Mouse (Mus musculus): Measurements from ENCODE around the gene Clgn. TPM values are rescaled to one million over a fixed set of nuclear protein-coding genes. Genes with fewer than 3 reads are reported as not detected.
"Not testable (repeated sequence)": the region's sequence is repeated elsewhere in the genome, so short reads cannot be mapped to it uniquely, and the experiment has no call there.

Gene Clgn
- polyA plus RNA-seq, 1 experiment from 2014 or later, result 0.14 TPM

DNA sequence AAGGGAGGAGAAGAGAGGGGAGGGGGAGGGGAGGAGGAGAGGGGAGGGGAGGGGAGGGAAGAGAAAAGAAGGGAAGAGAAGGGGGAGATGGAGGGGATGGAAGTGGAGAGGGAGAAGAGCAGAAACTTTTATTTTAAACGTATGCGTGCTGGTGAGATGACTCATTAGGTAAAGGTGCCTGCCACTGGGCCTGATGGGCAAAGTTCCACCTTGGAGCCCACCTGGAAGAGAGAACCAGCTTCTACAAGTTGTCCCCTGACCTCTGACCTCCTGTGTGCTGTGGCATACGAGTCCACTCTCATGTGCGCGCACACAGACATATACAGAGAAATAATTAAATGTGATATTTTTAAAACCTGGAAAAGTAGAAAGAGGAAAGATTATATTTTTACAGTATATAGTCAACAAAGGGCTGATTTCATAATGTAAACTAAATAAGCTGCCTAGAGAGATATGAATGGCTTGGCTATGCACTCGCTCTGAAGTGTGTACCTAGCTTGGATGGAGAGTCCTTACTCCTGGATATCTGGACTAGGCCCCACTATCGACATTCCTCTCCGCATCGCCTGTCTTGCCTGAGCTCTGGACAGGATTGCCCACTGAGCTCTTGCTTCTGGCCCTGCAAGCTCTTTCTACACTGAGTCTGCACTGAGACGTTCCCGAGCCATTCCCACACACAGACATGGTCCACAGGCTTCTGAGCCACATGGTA lies 29.3 kb downstream of the Clgn start:
- ATAC-seq (ENCODE audit: low FRiP score, low TSS enrichment), result no peak
- 85% methylated on average over 11 of the region's 11 CpGs for WGBS
- H3K27ac ChIP-seq (ENCODE audit: low read length), result no peak overlapping the region

DNA sequence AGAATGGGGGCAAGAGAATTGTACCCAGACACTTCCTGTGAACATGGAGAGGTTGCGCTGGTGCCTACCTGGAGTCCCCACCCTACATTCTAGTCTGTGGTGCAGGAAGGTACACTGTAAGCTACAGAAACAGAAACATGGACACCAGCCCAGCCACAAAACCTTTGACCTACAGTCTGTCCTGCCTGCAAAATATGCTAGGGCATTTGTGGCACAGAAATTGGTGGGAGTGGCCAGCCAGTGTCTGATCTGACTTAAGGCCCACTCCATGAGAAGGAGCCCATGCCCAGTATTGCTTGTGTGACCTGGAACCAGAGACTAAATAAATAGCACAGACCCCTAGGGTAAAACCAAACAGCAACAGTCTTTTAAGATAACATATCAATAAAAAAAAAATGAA lies 31.7 kb downstream of the Clgn start:
- 93% methylated on average over 1 of the region's 1 CpGs for WGBS
- Histone ChIP-seq H3K4me1 (ENCODE audit: insufficient read depth, low read length) (no peaks in the 10 kb centered on the region), H3K9me3 (ENCODE audit: low read length) (no peaks in the 10 kb centered on the region), H3K4me2 (replicated peaks; ENCODE audit: low read depth, low read length) (no peak overlapping the region), H3K36me3 (ENCODE audit: insufficient read depth, low read length) (no peaks in the 10 kb centered on the region), H3K4me3 (ENCODE audit: low read length) (no peak overlapping the region), H3K27ac (ENCODE audit: low read length) (no peak overlapping the region), H3K9ac (replicated peaks; ENCODE audit: low read length) (no peak overlapping the region), H3K27me3 (ENCODE audit: insufficient read depth, low read length) (no peaks in the 10 kb centered on the region)
- ATAC-seq (ENCODE audit: low FRiP score, low TSS enrichment), result no peak

More for the DNA sequence above, 29.3 kb downstream of the Clgn start:
- H3K27me3 ChIP-seq (ENCODE audit: insufficient read depth, low read length), result no peaks in the 10 kb centered on the region
- no peaks in the 10 kb centered on the region for H3K9me3 ChIP-seq (ENCODE audit: low read length)
- no peaks in the 10 kb centered on the region for H3K36me3 ChIP-seq (ENCODE audit: insufficient read depth, low read length)
- no peak overlapping the region for H3K4me3 ChIP-seq (ENCODE audit: low read length)
- no peak overlapping the region for H3K9ac ChIP-seq (replicated peaks; ENCODE audit: low read length)
- H3K4me1 ChIP-seq (ENCODE audit: insufficient read depth, low read length), result no peaks in the 10 kb centered on the region
- H3K4me2 ChIP-seq (replicated peaks; ENCODE audit: low read depth, low read length), result no peak overlapping the region

DNA sequence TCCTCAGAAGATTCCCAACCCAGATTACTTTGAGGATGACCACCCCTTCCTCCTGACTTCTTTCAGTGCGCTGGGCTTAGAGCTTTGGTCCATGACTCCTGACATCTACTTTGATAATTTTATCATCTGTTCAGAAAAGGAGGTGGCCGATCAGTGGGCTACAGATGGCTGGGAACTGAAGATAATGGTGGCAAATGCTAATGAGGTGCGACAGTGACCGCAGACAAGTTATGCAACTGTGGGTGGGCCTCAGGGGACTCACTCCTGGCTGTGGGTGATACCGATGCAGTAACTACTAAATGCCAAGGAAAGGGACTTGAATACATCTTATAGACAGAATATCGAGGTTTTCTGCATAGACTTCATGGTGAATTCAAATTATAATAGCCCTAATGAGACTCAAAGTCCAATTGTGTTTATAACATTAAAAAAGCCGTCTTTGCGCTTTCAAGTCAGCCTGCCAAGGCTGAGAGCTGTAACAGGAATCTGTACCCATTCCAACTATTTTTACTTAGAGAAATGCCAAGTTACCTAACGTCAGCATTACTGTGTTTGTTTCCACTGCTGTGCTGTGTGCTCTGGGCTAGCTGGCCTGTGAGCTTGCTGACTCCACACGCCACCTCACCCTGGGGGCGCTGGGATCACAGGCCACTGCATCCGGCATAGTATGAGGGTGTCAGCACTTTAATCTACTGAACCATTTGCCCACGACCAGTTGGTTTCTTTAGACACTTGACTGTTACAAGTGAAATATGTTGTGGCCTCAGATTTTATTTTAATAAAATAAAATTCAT lies 33.6 kb downstream of the Clgn start:
- WGBS, result 67% methylated on average over 13 of the region's 13 CpGs
- Histone ChIP-seq H3K4me3 (ENCODE audit: low read length) (no peak overlapping the region), H3K27ac (ENCODE audit: low read length) (no peak overlapping the region), H3K27me3 (ENCODE audit: insufficient read depth, low read length) (no peaks in the 10 kb centered on the region), H3K4me1 (ENCODE audit: insufficient read depth, low read length) (no peaks in the 10 kb centered on the region), H3K9ac (replicated peaks; ENCODE audit: low read length) (no peak overlapping the region), H3K36me3 (ENCODE audit: insufficient read depth, low read length) (no peaks in the 10 kb centered on the region), H3K4me2 (replicated peaks; ENCODE audit: low read depth, low read length) (no peak overlapping the region), H3K9me3 (ENCODE audit: low read length) (no peaks in the 10 kb centered on the region)
- ATAC-seq (ENCODE audit: low FRiP score, low TSS enrichment), result no peak

DNA sequence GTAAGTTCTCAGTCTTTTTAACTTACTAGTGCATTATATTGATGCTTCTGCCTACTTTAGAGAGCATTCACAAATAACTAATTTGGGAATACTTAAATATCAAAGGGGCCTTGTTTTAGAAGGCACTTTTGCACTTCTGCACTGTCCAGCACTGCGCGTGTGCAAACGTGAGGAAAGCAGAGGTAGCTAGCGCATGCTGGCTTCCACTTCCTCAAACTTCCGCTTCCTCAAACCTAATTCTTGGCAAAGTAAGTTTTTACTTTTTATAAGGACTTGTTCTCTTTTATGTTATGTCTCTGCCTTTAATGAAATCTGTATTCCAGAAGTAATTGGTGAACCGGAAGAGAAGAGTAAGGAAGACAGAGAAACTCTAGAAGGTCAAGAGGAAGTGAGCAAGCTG lies 35.5 kb downstream of the Clgn start:
- Histone ChIP-seq H3K27ac (ENCODE audit: low read length) (no peak overlapping the region), H3K27me3 (ENCODE audit: insufficient read depth, low read length) (no peaks in the 10 kb centered on the region), H3K36me3 (ENCODE audit: insufficient read depth, low read length) (no peaks in the 10 kb centered on the region), H3K9me3 (ENCODE audit: low read length) (no peaks in the 10 kb centered on the region), H3K4me2 (replicated peaks; ENCODE audit: low read depth, low read length) (no peak overlapping the region), H3K9ac (replicated peaks; ENCODE audit: low read length) (no peak overlapping the region), H3K4me3 (ENCODE audit: low read length) (no peak overlapping the region), H3K4me1 (ENCODE audit: insufficient read depth, low read length) (no peaks in the 10 kb centered on the region)
- 91% methylated on average over 6 of the region's 6 CpGs for WGBS
- no peak for ATAC-seq (ENCODE audit: low FRiP score, low TSS enrichment)

DNA sequence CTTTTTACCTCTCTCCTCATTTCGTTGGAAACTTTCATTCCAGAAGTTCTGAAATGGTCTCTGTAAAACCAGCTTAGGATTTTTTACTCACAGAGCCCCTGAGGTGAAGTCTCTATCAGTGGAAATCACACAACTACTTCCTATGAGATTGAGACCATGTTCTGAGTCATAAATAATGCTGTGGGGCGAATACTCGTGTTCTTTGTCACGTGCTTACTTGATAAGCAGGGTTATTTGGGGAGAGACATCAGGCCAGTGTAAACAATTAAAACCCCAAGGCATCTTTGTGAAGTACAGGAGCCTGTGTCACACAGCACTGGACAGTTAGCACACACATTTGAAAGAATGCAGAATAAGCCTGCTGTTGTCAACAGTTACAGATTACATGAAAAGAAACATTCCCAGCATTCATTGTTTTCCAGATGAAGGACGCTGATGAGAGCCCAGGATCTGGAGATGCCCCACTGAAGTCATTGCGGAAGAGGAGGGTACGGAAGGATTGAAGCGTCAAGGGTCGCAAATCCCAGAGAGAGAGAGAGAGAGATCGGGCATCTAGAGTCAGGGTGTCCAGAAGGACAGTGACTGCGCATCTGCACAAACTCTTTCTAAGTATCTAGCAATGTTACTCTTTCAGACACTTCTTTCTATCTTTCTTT lies 36.6 kb downstream of the Clgn start:
- Histone ChIP-seq H3K4me1 (ENCODE audit: insufficient read depth, low read length) (no peaks in the 10 kb centered on the region), H3K36me3 (ENCODE audit: insufficient read depth, low read length) (no peaks in the 10 kb centered on the region), H3K9me3 (ENCODE audit: low read length) (no peaks in the 10 kb centered on the region), H3K27ac (ENCODE audit: low read length) (no peak overlapping the region), H3K4me3 (ENCODE audit: low read length) (no peak overlapping the region), H3K9ac (replicated peaks; ENCODE audit: low read length) (no peak overlapping the region), H3K4me2 (replicated peaks; ENCODE audit: low read depth, low read length) (no peak overlapping the region), H3K27me3 (ENCODE audit: insufficient read depth, low read length) (no peaks in the 10 kb centered on the region)
- ATAC-seq (ENCODE audit: low FRiP score, low TSS enrichment), result no peak
- WGBS, result 49% methylated on average over 11 of the region's 11 CpGs

DNA sequence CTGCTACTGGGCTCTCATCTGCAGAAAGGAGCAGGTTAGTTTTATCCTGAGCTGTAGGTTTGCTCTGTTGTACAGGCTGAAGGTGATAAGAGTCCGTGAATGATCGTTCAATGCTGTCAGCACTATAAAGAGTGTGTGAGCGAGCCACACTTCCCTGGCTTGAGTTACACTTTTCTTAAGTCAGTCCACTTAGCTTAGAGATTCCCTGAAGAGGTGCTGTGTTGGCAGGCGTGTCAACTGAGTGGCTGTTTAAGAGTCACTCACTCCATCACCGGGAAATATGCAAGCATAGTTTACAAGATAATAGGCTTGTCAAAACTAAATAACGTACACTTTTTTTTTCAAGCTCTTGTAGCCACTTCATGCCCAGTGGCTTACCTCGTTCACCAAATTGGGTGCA lies 37.3 kb downstream of the Clgn start:
- Histone ChIP-seq H3K9ac (replicated peaks; ENCODE audit: low read length) (no peak overlapping the region), H3K9me3 (ENCODE audit: low read length) (no peaks in the 10 kb centered on the region), H3K4me2 (replicated peaks; ENCODE audit: low read depth, low read length) (no peak overlapping the region), H3K27me3 (ENCODE audit: insufficient read depth, low read length) (no peaks in the 10 kb centered on the region), H3K36me3 (ENCODE audit: insufficient read depth, low read length) (no peaks in the 10 kb centered on the region), H3K4me1 (ENCODE audit: insufficient read depth, low read length) (no peaks in the 10 kb centered on the region), H3K27ac (ENCODE audit: low read length) (no peak overlapping the region), H3K4me3 (ENCODE audit: low read length) (no peak overlapping the region)
- 71% methylated on average over 7 of the region's 7 CpGs for WGBS
- no peak for ATAC-seq (ENCODE audit: low FRiP score, low TSS enrichment)

DNA sequence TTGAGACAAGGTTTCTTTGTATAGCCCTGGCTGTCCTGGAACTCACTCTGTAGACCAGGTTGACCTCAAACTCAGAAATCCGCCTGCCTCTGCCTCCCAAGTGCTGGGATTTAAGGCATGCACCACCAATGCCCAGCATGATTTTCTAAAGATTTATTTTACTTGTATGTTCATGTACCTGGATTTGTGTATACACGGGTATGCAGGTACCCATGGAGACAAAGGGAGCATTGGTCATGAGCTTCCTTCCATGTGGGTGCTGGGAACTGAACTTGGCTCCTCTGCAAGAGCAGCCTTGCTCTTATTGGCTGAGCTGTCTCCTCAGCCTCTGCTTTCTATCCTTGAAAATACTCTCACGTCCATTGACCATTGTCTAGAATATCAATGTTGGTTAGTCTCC lies 39.0 kb downstream of the Clgn start:
- not testable (repeated sequence) for ATAC-seq (ENCODE audit: low FRiP score, low TSS enrichment); H3K27me3 ChIP-seq (ENCODE audit: insufficient read depth, low read length)
- WGBS, result 92% methylated on average over 3 of the region's 3 CpGs

DNA sequence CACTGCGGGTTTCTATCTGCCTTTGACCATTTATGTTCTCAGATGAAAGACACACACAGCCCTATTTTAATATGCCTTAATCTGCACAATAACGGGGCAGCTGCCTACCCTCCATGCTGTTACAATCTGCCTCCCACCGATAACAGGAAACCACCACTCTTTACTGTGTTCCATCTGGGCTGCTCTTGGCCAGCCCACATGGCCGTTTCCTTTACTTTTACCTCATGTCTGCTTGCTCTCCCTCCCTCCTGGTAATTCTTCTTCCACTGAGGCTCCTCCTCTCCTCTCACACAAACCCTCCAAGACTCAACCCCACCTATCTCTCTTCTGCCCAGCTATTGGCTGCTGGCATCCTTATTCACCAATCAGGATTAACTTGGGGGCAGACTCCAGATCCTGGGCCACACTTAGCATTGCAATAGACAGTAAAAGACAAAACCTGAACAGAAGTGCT lies 39.4 kb downstream of the Clgn start:
- Histone ChIP-seq H3K36me3 (ENCODE audit: insufficient read depth, low read length) (peaks cover 6% of the 10 kb centered on the region), H3K9me3 (ENCODE audit: low read length) (no peaks in the 10 kb centered on the region), H3K4me3 (ENCODE audit: low read length) (no peak overlapping the region), H3K27me3 (ENCODE audit: insufficient read depth, low read length) (no peaks in the 10 kb centered on the region), H3K27ac (ENCODE audit: low read length) (no peak overlapping the region), H3K4me2 (replicated peaks; ENCODE audit: low read depth, low read length) (no peak overlapping the region), H3K9ac (replicated peaks; ENCODE audit: low read length) (no peak overlapping the region), H3K4me1 (ENCODE audit: insufficient read depth, low read length) (no peaks in the 10 kb centered on the region)
- 64% methylated on average over 4 of the region's 4 CpGs for WGBS
- ATAC-seq (ENCODE audit: low FRiP score, low TSS enrichment), result no peak

More for the DNA sequence above, 39.0 kb downstream of the Clgn start:
- not testable (repeated sequence) for H3K4me2 ChIP-seq (replicated peaks; ENCODE audit: low read depth, low read length); H3K4me1 ChIP-seq (ENCODE audit: insufficient read depth, low read length); H3K9me3 ChIP-seq (ENCODE audit: low read length); H3K9ac ChIP-seq (replicated peaks; ENCODE audit: low read length); H3K27ac ChIP-seq (ENCODE audit: low read length); H3K36me3 ChIP-seq (ENCODE audit: insufficient read depth, low read length); H3K4me3 ChIP-seq (ENCODE audit: low read length)

DNA sequence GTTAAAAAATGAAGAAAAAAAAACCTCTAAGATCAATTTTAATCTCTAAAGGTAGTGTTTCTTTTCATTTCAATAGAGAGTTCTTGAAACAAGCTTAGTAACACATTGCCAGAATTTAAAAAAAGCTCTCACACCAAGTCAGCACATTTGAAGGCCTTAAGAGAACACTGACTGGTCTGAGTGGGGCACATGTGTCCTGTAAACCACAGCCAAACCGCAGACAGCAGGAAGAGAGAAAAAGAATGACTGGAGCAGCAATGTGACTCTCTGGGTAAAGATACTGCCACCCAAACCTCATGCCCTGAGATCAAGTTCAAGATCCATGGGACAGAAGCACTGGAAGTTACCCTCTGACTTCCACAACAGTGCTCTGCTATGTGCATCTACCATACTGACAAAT lies 47.4 kb downstream of the Clgn start:
- H3K4me1 ChIP-seq (ENCODE audit: insufficient read depth, low read length), result peaks cover 8% of the 10 kb centered on the region
- no peak overlapping the region for H3K4me2 ChIP-seq (replicated peaks; ENCODE audit: low read depth, low read length)
- peaks cover 16% of the 10 kb centered on the region for H3K36me3 ChIP-seq (ENCODE audit: insufficient read depth, low read length)
- no peaks in the 10 kb centered on the region for H3K27me3 ChIP-seq (ENCODE audit: insufficient read depth, low read length)
- no peak overlapping the region for H3K9ac ChIP-seq (replicated peaks; ENCODE audit: low read length)
- H3K27ac ChIP-seq (ENCODE audit: low read length), result no peak overlapping the region
- 82% methylated on average over 1 of the region's 1 CpGs for WGBS
- ATAC-seq (ENCODE audit: low FRiP score, low TSS enrichment), result no peak
- H3K4me3 ChIP-seq (ENCODE audit: low read length), result no peak overlapping the region
- H3K9me3 ChIP-seq (ENCODE audit: low read length), result no peaks in the 10 kb centered on the region

Data from kidney, embryonic 16.5 days (tissue).